Mouse (Mus musculus): ENCODE data around the gene Lamp2. TPM values are rescaled to one million over a fixed set of nuclear protein-coding genes. Genes with fewer than 3 reads are reported as not detected.
"Not testable (repeated sequence)": the region's sequence is repeated elsewhere in the genome, so short reads cannot be mapped to it uniquely, and the experiment has no call there.

The Lamp2 gene
- total and polyA plus RNA-seq, 2 experiments from 2014 or later: 113 to 135 TPM

DNA sequence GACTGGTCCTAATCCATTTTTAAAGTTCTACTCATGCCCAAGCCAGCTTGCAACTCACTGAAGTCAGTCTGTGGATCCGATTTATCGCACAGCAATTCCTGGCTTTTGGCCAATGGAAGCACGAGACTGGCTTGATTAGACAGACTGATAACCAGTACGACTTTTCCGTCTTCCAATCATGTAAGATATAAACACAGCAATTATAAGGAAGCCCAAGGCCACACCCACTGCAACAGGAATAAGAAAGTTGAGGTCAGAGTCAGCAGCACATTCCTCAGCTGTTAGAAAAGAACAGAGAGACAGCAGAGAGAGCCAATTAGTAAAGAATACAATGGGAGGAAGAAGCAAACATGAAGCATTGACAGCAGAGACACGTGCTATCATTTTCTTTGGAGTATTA, 54.2 kb downstream of the Lamp2 start:
- no peaks in the 10 kb centered on the region for H3K36me3 ChIP-seq (replicated peaks; ENCODE audit: control insufficient read depth, insufficient read depth, low read length)
- 0 out of 2 replicates have a peak, but pooled peaks have one; percentile 27 for ATAC-seq (ENCODE audit: insufficient read depth, low read depth)
- no peak for DNase-seq (ENCODE audit: low spot score)
- TF ChIP-seq EP300 (IDR thresholded peaks at IDR 0.05; ENCODE audit: low read depth) (no peak), CTCF (IDR thresholded peaks at IDR 0.05; ENCODE audit: low read depth) (no peak)
- H3K9ac ChIP-seq (replicated peaks; ENCODE audit: low read depth, low read length): no peak overlapping the region
- H3K27me3 ChIP-seq (ENCODE audit: control insufficient read depth, insufficient read depth, low read length): no peaks in the 10 kb centered on the region
- H3K4me2 ChIP-seq (ENCODE audit: low read depth, low read length): no peak overlapping the region
- H3K4me1 ChIP-seq (ENCODE audit: control insufficient read depth, insufficient read depth): no peaks in the 10 kb centered on the region
- H3K9me3 ChIP-seq (replicated peaks; ENCODE audit: control insufficient read depth, low read length): no peaks in the 10 kb centered on the region
- 28% methylated on average over 6 of the region's 6 CpGs for WGBS
- H3K27ac ChIP-seq (ENCODE audit: low read depth): no peak overlapping the region
- H3K4me3 ChIP-seq (ENCODE audit: low read depth, low read length): no peak overlapping the region

DNA sequence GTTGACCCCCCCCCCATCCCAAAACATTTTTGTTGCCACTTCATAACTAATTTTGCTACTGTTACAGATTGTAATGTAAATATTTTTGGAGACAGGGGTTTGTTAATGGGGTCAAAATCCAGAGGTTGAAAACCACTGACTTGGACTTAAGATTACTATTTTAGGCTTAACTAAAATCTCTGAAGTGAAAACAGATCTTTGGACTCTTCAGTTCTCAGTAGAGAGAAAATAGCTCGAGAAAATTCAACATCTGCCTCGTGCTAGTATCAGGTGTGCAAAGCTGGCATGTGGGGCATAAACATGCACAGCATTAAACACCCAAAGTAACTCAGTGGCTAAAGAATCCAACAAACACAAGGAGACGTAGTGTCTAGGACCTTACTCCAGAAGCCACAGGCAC, 55.6 kb downstream of the Lamp2 start:
- no peaks in the 10 kb centered on the region for H3K9me3 ChIP-seq (replicated peaks; ENCODE audit: control insufficient read depth, low read length)
- no peak overlapping the region for H3K27ac ChIP-seq (ENCODE audit: low read depth)
- no peaks in the 10 kb centered on the region for H3K36me3 ChIP-seq (replicated peaks; ENCODE audit: control insufficient read depth, insufficient read depth, low read length)
- no peak overlapping the region for H3K4me3 ChIP-seq (ENCODE audit: low read depth, low read length)
- TF ChIP-seq EP300 (IDR thresholded peaks at IDR 0.05; ENCODE audit: low read depth) (no peak), CTCF (IDR thresholded peaks at IDR 0.05; ENCODE audit: low read depth) (no peak)
- no peak for DNase-seq (ENCODE audit: low spot score)
- no peaks in the 10 kb centered on the region for H3K27me3 ChIP-seq (ENCODE audit: control insufficient read depth, insufficient read depth, low read length)
- WGBS: 71% methylated on average over 3 of the region's 3 CpGs
- no peak overlapping the region for H3K9ac ChIP-seq (replicated peaks; ENCODE audit: low read depth, low read length)
- no peaks in the 10 kb centered on the region for H3K4me1 ChIP-seq (ENCODE audit: control insufficient read depth, insufficient read depth)
- H3K4me2 ChIP-seq (ENCODE audit: low read depth, low read length): no peak overlapping the region
- ATAC-seq (ENCODE audit: insufficient read depth, low read depth): no peak

DNA sequence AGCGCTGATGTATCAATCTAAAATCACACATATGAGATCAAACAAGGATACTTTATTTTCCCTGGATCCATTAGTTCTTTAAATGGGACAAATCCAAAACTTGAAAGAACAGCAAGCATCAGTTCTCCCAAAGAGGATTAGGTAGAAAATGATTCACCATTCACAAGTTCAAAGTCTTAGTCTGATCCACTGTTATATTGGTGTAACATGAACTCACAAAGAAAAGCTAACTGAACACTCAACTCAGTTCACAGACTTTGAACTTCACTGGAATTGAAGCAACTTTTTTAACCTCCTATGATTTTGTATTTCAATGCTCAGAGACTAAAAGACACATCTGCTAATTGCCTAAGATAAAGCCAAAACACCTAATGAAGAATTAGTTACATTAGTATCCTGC, 56.6 kb downstream of the Lamp2 start:
- WGBS: 86% methylated on average over 1 of the region's 1 CpGs
- no peak overlapping the region for H3K9ac ChIP-seq (replicated peaks; ENCODE audit: low read depth, low read length)
- H3K4me2 ChIP-seq (ENCODE audit: low read depth, low read length): no peak overlapping the region
- H3K4me1 ChIP-seq (ENCODE audit: control insufficient read depth, insufficient read depth): no peaks in the 10 kb centered on the region
- H3K4me3 ChIP-seq (ENCODE audit: low read depth, low read length): no peak overlapping the region
- DNase-seq (ENCODE audit: low spot score): no peak
- ATAC-seq (ENCODE audit: insufficient read depth, low read depth): no peak
- no peak for TF ChIP-seq EP300 (IDR thresholded peaks at IDR 0.05; ENCODE audit: low read depth)
- TF ChIP-seq CTCF (IDR thresholded peaks at IDR 0.05; ENCODE audit: low read depth): no peak
- H3K27me3 ChIP-seq (ENCODE audit: control insufficient read depth, insufficient read depth, low read length): no peaks in the 10 kb centered on the region
- no peak overlapping the region for H3K27ac ChIP-seq (ENCODE audit: low read depth)
- H3K9me3 ChIP-seq (replicated peaks; ENCODE audit: control insufficient read depth, low read length): no peaks in the 10 kb centered on the region
- no peaks in the 10 kb centered on the region for H3K36me3 ChIP-seq (replicated peaks; ENCODE audit: control insufficient read depth, insufficient read depth, low read length)

DNA sequence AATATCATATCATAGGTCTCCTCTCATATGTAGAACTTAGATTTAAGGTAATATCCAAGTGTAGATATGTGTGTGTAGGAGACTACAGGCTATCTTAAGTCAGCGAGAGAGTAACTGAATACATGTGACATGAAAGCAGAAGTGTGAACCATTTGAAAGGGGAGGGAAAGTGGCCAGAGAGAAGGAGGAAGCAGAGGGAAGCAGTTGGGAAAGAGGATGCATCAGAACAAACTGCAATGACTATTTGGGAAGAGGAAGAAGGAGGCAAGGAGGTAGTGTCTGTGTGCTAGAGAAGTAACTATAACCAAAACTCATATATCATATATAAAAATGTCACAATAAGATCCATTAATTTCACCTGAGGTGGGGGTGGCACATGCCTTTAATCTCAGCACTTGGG, 83.1 kb downstream of the Lamp2 start:
- not testable (repeated sequence) for DNase-seq (ENCODE audit: low spot score); ATAC-seq (ENCODE audit: insufficient read depth, low read depth); H3K36me3 ChIP-seq (replicated peaks; ENCODE audit: control insufficient read depth, insufficient read depth, low read length); H3K27me3 ChIP-seq (ENCODE audit: control insufficient read depth, insufficient read depth, low read length); H3K4me1 ChIP-seq (ENCODE audit: control insufficient read depth, insufficient read depth); H3K4me3 ChIP-seq (ENCODE audit: low read depth, low read length); H3K9ac ChIP-seq (replicated peaks; ENCODE audit: low read depth, low read length); H3K27ac ChIP-seq (ENCODE audit: low read depth); H3K9me3 ChIP-seq (replicated peaks; ENCODE audit: control insufficient read depth, low read length); H3K4me2 ChIP-seq (ENCODE audit: low read depth, low read length)
- 69% methylated on average over 1 of the region's 1 CpGs for WGBS

DNA sequence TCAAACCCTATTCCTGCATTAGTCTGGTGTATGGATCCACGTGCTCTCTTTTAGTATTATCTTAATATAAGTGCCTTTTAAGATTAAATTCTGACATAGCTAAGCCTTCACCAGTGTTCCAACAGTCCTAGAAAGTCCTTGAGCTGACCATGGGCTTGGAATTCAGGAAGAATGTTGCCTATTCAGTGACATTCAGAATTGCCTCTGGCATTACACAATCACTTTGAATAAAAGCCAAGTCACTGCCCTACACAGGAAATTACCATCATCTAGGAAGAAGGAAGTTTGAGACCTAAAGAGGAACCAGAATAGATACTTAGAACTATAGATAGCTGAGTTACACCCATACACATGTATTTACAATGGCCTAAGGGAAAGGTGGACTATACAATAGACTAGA, 91.6 kb downstream of the Lamp2 start:
- H3K4me1 ChIP-seq (ENCODE audit: control insufficient read depth, insufficient read depth); H3K9ac ChIP-seq (replicated peaks; ENCODE audit: low read depth, low read length); H3K36me3 ChIP-seq (replicated peaks; ENCODE audit: control insufficient read depth, insufficient read depth, low read length); H3K27ac ChIP-seq (ENCODE audit: low read depth); DNase-seq (ENCODE audit: low spot score); H3K4me3 ChIP-seq (ENCODE audit: low read depth, low read length); ATAC-seq (ENCODE audit: insufficient read depth, low read depth); H3K9me3 ChIP-seq (replicated peaks; ENCODE audit: control insufficient read depth, low read length); H3K4me2 ChIP-seq (ENCODE audit: low read depth, low read length); H3K27me3 ChIP-seq (ENCODE audit: control insufficient read depth, insufficient read depth, low read length): not testable (repeated sequence)
- WGBS: 19% methylated on average over 1 of the region's 1 CpGs

DNA sequence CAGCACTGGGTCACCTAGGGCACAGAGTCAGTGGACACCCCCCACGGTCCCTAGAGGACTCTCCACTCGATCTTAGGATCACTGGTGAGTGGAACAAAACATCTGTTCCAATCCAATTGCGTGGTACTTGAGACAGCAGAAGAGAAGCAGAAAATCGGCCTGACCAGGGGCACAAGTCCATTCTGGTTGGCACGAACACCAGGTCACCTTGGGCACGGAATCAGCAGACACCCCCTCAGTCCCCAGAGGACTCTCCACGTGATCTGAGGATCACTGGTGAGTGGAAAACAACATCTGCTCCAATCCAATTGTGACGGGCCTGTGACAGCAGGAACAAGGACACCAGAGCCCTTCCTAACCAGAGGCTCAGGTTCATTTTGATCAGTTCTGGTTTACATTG, 94.2 kb downstream of the Lamp2 start:
- no peak overlapping the region for H3K9ac ChIP-seq (replicated peaks; ENCODE audit: low read depth, low read length)
- no peak overlapping the region for H3K27ac ChIP-seq (ENCODE audit: low read depth)
- DNase-seq (ENCODE audit: low spot score) (no peak), ATAC-seq (ENCODE audit: insufficient read depth, low read depth) (no peak)
- no peak overlapping the region for H3K4me3 ChIP-seq (ENCODE audit: low read depth, low read length)
- TF ChIP-seq CTCF (IDR thresholded peaks at IDR 0.05; ENCODE audit: low read depth) (no peak), EP300 (IDR thresholded peaks at IDR 0.05; ENCODE audit: low read depth) (no peak)
- no peak overlapping the region for H3K4me2 ChIP-seq (ENCODE audit: low read depth, low read length)
- no peaks in the 10 kb centered on the region for H3K27me3 ChIP-seq (ENCODE audit: control insufficient read depth, insufficient read depth, low read length)
- 62% methylated on average over 8 of the region's 8 CpGs for WGBS
- no peaks in the 10 kb centered on the region for H3K36me3 ChIP-seq (replicated peaks; ENCODE audit: control insufficient read depth, insufficient read depth, low read length)
- H3K9me3 ChIP-seq (replicated peaks; ENCODE audit: control insufficient read depth, low read length): no peaks in the 10 kb centered on the region
- no peaks in the 10 kb centered on the region for H3K4me1 ChIP-seq (ENCODE audit: control insufficient read depth, insufficient read depth)

Other genes with a start within 250 kb of the Lamp2 start
- gene Tmem255a, start 204.0 kb downstream of the Lamp2 start, total RNA-seq (2014; rRNA removed; ENCODE audit: low replicate concordance): 15.7 and 31.9 TPM in 2 replicates
- gene Tmem255a, start 204.0 kb downstream of the Lamp2 start, polyA plus RNA-seq (2015; fragmentation: Nextera tagmentation; extraction: Ambion mirVana): 23.0 and 23.4 TPM in 2 replicates
- not detected in 2 replicates for gene Atp1b4, start 140.3 kb downstream of the Lamp2 start, total RNA-seq (2014; rRNA removed; ENCODE audit: low replicate concordance)
- gene Atp1b4, start 140.3 kb downstream of the Lamp2 start, polyA plus RNA-seq (2015; fragmentation: Nextera tagmentation; extraction: Ambion mirVana): 0.10 and 0.11 TPM in 2 replicates
- 4.6 and 11.7 TPM in 2 replicates for gene Cul4b, start 119.7 kb upstream of the Lamp2 start, total RNA-seq (2014; rRNA removed; ENCODE audit: low replicate concordance)
- 8.3 and 9.5 TPM in 2 replicates for gene Cul4b, start 119.7 kb upstream of the Lamp2 start, polyA plus RNA-seq (2015; fragmentation: Nextera tagmentation; extraction: Ambion mirVana)
- gene Mcts1, start 144.1 kb upstream of the Lamp2 start, total RNA-seq (2014; rRNA removed; ENCODE audit: low replicate concordance): 17.7 and 44.0 TPM in 2 replicates
- 64.9 and 78.4 TPM in 2 replicates for gene Mcts1, start 144.1 kb upstream of the Lamp2 start, polyA plus RNA-seq (2015; fragmentation: Nextera tagmentation; extraction: Ambion mirVana)
- 9.2 TPM in 2 replicates for gene C1galt1c1, start 178.6 kb upstream of the Lamp2 start, total RNA-seq (2014; rRNA removed; ENCODE audit: low replicate concordance)
- 16.1 and 23.6 TPM in 2 replicates for gene C1galt1c1, start 178.6 kb upstream of the Lamp2 start, polyA plus RNA-seq (2015; fragmentation: Nextera tagmentation; extraction: Ambion mirVana)

All from heart, postnatal 0 days (tissue).